Mouse (Mus musculus): ENCODE data around the gene Abl2. TPM values are rescaled to one million over a fixed set of nuclear protein-coding genes. Genes with fewer than 3 reads are reported as not detected.

Gene Abl2
- polyA plus RNA-seq, 1 experiment from 2014 or later: 8.1 TPM

DNA sequence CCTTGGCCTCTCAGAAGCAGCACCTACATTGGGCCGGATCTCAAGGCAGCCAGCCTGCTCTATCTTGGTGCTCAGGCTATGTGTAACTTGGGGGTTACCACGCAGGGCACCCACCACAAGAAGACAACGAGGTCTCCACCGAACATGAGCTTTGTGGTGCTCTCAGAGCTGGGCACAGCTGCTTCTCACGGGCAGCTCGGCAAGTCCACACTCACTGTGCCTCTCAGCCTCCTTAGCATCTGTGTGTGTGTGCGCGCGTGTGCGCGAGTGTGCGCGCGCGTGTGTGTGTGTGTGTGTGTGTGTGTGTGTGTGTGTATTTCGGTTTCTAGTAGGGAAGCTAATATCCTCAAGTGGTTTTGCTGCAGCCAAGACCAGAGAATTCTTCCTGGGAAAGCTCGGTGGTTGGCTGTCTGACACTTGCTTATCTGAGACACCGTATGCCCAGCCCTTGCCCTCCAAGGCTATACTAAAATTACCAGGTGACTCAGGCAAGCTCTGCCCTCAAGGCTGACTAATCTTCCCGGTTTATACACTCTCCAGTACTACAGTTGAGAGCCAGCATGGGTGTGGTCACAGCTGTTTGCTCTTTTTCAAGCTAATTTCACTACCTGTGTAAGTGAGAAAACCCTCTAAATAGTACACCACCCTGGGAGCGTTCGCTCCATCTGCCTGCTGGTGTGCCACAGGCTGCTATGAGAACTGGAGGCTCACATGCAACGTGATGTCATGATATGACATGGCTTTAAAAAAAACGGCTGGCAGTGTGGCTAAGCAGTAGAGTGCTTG is 108.7 kb downstream of the Abl2 start:
- Histone ChIP-seq H3K4me3 (ENCODE audit: low read length) (no peak overlapping the region), H3K9me3 (ENCODE audit: control insufficient read depth, low read length) (no peaks in the 10 kb centered on the region), H3K4me1 (ENCODE audit: control insufficient read depth, insufficient read depth, low read length) (no peaks in the 10 kb centered on the region), H3K9ac (ENCODE audit: low read depth, low read length) (no peak overlapping the region), H3K36me3 (ENCODE audit: control insufficient read depth, insufficient read depth, low read length) (no peaks in the 10 kb centered on the region), H3K27ac (ENCODE audit: low read depth, low read length) (no peak overlapping the region), H3K4me2 (replicated peaks; ENCODE audit: low read depth, low read length) (no peak overlapping the region), H3K27me3 (ENCODE audit: control insufficient read depth, insufficient read depth, low read length) (no peaks in the 10 kb centered on the region)
- no peak for ATAC-seq (ENCODE audit: low FRiP score, low TSS enrichment)
- WGBS: 88% methylated on average over 23 of the region's 23 CpGs

DNA sequence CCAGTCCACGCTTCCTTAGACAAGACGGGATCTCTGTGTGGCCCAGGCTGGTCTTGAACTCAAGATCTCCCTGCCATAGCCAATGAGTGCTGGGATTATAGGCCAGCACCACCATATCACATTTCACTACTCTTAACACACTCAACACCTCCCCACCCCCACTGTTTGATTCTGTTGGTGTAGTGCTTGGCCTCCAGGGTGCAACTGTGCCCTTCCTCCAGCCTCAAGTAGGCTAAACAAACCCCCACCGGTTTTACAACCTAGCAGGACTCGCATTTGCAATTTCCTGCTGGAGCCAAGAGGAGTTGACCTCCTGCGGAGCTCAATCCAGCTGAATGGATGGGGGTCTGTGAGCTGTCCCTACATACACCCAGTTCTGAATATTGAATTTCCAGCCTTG is 110.0 kb downstream of the Abl2 start:
- H3K36me3 ChIP-seq (ENCODE audit: control insufficient read depth, insufficient read depth, low read length): no peaks in the 10 kb centered on the region
- ATAC-seq (ENCODE audit: low FRiP score, low TSS enrichment): no peak
- WGBS: 21% methylated on average over 5 of the region's 5 CpGs
- H3K27ac ChIP-seq (ENCODE audit: low read depth, low read length): no peak overlapping the region
- no peak overlapping the region for H3K9ac ChIP-seq (ENCODE audit: low read depth, low read length)
- H3K4me1 ChIP-seq (ENCODE audit: control insufficient read depth, insufficient read depth, low read length): no peaks in the 10 kb centered on the region; the same call in 1 of the 2 replicates
- H3K9me3 ChIP-seq (ENCODE audit: control insufficient read depth, low read length): no peaks in the 10 kb centered on the region
- H3K4me2 ChIP-seq (replicated peaks; ENCODE audit: low read depth, low read length): no peak overlapping the region
- no peaks in the 10 kb centered on the region for H3K27me3 ChIP-seq (ENCODE audit: control insufficient read depth, insufficient read depth, low read length)
- no peak overlapping the region for H3K4me3 ChIP-seq (ENCODE audit: low read length)

DNA sequence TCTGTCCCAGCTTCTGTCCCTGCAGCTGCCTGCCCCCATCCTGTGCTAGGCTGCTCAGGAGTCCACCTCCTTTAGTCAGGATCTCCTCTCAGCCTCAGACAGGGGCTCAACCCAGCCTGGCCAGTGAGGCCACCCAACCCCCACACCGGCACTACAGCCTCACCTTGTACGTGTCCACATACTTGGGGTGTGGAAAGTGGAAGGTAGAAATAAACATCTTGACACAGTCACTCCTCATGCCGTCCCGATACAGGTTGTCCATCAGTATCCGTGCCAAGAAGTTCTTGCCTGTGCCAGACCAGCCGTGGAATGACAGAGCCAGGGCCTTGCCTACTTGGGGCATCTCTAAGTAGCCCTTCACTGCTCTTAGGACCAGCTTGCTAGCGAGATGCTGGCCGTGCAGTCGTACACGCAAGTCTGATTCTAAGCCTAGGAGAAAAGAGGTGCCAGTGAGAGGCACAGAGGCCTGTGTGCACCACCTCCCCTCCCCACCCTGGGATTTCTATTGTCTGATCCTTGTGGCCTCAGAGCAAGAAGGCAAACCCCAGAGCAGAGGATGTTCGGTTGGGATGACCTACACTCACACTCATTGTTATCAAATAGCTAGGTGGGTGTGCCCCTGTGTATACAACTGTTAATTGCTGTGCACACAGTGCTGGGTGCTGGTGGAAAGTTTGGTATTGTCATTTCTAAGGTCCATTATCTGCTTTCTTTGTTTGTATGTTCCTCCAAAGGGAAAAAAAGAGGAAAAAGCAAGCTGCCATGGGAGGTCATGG is 110.8 kb downstream of the Abl2 start:
- Histone ChIP-seq H3K4me1 (ENCODE audit: control insufficient read depth, insufficient read depth, low read length) (peaks cover 6% of the 10 kb centered on the region), H3K4me2 (replicated peaks; ENCODE audit: low read depth, low read length) (no peak overlapping the region), H3K9ac (ENCODE audit: low read depth, low read length) (no peak overlapping the region), H3K9me3 (ENCODE audit: control insufficient read depth, low read length) (no peaks in the 10 kb centered on the region), H3K36me3 (ENCODE audit: control insufficient read depth, insufficient read depth, low read length) (no peaks in the 10 kb centered on the region), H3K4me3 (ENCODE audit: low read length) (no peak overlapping the region), H3K27me3 (ENCODE audit: control insufficient read depth, insufficient read depth, low read length) (no peaks in the 10 kb centered on the region), H3K27ac (ENCODE audit: low read depth, low read length) (no peak overlapping the region)
- WGBS: 52% methylated on average over 11 of the region's 11 CpGs
- no peak for ATAC-seq (ENCODE audit: low FRiP score, low TSS enrichment)

DNA sequence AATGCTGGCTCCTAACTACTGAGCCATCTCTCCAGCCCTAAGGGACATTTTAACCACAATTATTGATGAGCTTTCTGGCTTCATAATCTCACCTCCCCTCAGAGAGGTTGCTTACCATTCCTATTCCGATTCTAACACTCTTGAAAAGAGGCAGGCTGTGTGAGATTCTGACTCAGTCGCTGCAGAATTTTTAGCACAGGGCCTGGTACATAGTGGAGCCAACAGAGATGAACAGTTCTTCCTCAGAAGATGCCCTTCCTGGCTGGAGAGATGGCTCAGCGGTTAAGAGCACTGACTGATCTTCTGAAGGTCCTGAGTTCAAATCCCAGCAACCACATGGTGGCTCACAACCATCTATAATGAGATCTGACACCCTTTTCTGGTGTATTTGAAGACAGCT is 113.3 kb downstream of the Abl2 start:
- WGBS: 91% methylated on average over 3 of the region's 3 CpGs
- Histone ChIP-seq H3K4me3 (ENCODE audit: low read length) (no peak overlapping the region), H3K36me3 (ENCODE audit: control insufficient read depth, insufficient read depth, low read length) (no peaks in the 10 kb centered on the region), H3K9ac (ENCODE audit: low read depth, low read length) (no peak overlapping the region), H3K27me3 (ENCODE audit: control insufficient read depth, insufficient read depth, low read length) (no peaks in the 10 kb centered on the region), H3K9me3 (ENCODE audit: control insufficient read depth, low read length) (no peaks in the 10 kb centered on the region), H3K27ac (ENCODE audit: low read depth, low read length) (no peak overlapping the region), H3K4me1 (ENCODE audit: control insufficient read depth, insufficient read depth, low read length) (peaks cover 9% of the 10 kb centered on the region), H3K4me2 (replicated peaks; ENCODE audit: low read depth, low read length) (no peak overlapping the region)
- no peak for ATAC-seq (ENCODE audit: low FRiP score, low TSS enrichment)

DNA sequence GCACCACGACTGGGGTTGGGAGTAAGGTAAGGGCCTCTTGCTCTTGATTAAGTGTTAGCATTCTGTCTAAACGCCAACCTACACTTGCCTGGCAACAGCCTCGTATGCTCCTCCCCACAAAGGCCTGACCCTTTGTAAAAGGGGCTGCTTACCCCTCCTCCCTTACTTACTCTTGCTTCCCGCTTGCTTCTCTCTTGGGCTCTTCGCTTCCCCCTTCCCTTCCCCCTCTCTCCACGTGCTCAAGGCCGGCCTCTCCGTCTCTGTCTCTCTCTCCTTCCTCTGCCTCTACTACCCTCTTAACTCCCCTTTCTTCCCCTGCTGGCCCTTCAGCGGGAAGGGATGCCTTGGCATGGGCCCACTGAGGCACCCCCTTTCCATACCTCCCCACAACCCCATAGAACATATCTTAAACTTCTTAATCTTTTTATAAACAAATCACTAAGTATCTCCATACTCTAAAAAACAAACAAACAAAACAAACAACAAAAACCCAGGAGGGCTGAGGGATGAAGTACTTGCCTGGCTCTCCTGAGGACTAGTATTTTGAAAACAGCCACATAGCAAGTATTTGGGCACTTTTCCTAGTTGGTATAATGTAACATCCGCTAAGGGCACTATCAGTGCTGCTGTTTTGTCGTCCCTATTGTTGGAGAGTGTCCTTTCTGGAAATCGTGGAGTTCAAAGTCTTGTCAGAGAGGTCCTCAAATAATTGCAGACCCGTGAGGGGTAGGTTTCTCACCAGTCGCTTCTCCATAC is 114.3 kb downstream of the Abl2 start:
- H3K27ac ChIP-seq (ENCODE audit: low read depth, low read length): no peak overlapping the region
- H3K4me1 ChIP-seq (ENCODE audit: control insufficient read depth, insufficient read depth, low read length): peaks cover 9% of the 10 kb centered on the region
- 11% methylated on average over 14 of the region's 14 CpGs for WGBS
- H3K36me3 ChIP-seq (ENCODE audit: control insufficient read depth, insufficient read depth, low read length): no peaks in the 10 kb centered on the region
- no peaks in the 10 kb centered on the region for H3K27me3 ChIP-seq (ENCODE audit: control insufficient read depth, insufficient read depth, low read length)
- peak overlapping the region; percentile 98 for H3K4me2 ChIP-seq (replicated peaks; ENCODE audit: low read depth, low read length)
- H3K9me3 ChIP-seq (ENCODE audit: control insufficient read depth, low read length): no peaks in the 10 kb centered on the region
- 0 out of 2 replicates have a peak, but pooled peaks have one; percentile 29 for ATAC-seq (ENCODE audit: low FRiP score, low TSS enrichment)
- peak overlapping the region; percentile 60 for H3K4me3 ChIP-seq (ENCODE audit: low read length)
- H3K9ac ChIP-seq (ENCODE audit: low read depth, low read length): peak overlapping the region; percentile 64; the same call in 1 of the 2 replicates

DNA sequence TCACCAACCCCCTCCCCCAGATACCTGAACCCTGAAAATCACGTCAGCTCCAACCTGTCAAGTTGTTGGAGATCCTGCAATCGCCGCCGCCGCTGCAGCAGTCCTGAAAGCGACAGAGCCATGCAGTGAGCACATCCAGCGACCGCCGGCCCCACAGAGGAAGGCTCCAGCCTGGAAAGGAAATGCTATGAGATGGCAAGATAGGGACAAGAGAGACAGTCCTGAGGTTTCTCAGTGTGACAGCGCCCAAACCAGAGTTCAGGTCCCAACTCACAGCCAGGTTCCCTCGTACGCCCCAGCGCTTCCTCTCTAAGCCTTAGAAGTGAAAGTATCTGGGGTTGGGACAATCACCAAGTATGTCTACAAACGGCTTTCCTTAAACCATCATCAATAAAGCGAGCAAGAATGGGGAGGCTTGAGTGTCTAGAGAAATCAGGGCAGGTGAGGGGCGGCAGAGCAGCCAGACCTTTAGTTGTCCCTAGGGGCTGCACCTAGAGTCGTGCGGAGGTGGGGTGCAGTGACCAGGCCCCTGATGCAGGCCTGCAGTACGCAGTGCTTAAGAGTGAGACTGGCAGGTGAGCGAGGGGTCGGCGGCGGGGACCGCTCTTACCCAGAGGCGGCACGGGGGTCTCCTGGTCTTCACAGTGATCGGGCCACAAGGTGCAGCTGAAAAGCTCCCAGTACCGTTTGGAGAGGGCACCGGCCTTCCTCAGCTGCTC is 115.0 kb downstream of the Abl2 start:
- peak; percentile 43; the same call in 1 of the 2 replicates for ATAC-seq (ENCODE audit: low FRiP score, low TSS enrichment)
- peaks cover 9% of the 10 kb centered on the region for H3K4me1 ChIP-seq (ENCODE audit: control insufficient read depth, insufficient read depth, low read length)
- peak overlapping the region; percentile 60 for H3K4me3 ChIP-seq (ENCODE audit: low read length)
- no peaks in the 10 kb centered on the region; the same call in 1 of the 2 replicates for H3K36me3 ChIP-seq (ENCODE audit: control insufficient read depth, insufficient read depth, low read length)
- H3K4me2 ChIP-seq (replicated peaks; ENCODE audit: low read depth, low read length): peak overlapping the region; percentile 98
- H3K27me3 ChIP-seq (ENCODE audit: control insufficient read depth, insufficient read depth, low read length): no peaks in the 10 kb centered on the region
- no peak overlapping the region for H3K27ac ChIP-seq (ENCODE audit: low read depth, low read length)
- WGBS: 0% methylated on average over 29 of the region's 29 CpGs
- peak overlapping the region; percentile 64 for H3K9ac ChIP-seq (ENCODE audit: low read depth, low read length)
- H3K9me3 ChIP-seq (ENCODE audit: control insufficient read depth, low read length): no peaks in the 10 kb centered on the region

DNA sequence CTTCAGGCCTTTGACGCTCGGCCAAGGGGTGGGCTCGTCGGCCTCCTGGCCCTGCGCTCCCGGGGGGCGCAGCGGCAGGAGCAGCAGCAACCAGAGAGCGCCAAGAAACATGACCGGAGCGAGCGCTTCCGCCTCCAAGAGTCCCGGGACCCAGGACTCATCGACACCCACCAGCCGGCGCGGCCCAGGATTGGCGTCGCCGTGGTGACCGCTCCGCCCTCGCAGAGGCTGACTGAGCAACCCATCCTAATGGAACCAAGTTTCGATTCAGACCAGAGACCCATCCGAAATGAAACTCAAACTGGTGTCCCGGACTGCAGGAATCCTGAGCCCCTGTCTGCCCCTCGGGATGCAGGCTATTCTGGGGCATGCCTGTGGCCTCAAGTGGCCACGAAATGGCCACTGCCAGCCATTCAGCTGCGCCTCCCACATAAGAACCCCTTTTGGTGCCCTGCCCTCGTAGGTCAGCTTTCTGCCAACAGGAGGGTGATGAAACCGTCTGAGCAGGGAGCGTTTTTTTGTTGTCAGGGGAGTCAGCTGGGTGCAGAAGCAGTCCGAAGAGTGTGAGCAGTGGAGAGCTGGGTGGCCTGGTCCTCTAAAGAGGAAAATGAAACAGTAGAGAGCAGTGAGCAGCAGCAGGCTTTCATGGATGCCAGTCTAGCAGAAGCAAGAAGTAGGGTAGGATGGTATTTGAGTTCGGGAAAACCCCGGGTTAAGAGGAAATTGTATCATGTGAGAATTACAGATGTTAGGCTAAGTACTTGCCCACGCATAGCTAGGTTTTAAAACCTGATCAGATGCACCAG is 115.8 kb downstream of the Abl2 start, which contains the start of gene Tor3a:
Gene Tor3a, minus strand, starts transcription at position 162 of the 806 bp plus-strand sequence.
- WGBS: 7% methylated on average over 37 of the region's 37 CpGs
- H3K4me3 ChIP-seq (ENCODE audit: low read length): peak within 1 kb of the TSS; percentile 60
- peaks cover under 1% of the 10 kb centered on the region; the same call in 1 of the 2 replicates for H3K36me3 ChIP-seq (ENCODE audit: control insufficient read depth, insufficient read depth, low read length)
- H3K27ac ChIP-seq (ENCODE audit: low read depth, low read length): no peak within 1 kb of the TSS
- peak; percentile 91 for ATAC-seq (ENCODE audit: low FRiP score, low TSS enrichment)
- H3K9ac ChIP-seq (ENCODE audit: low read depth, low read length): peak within 1 kb of the TSS; percentile 64
- H3K4me2 ChIP-seq (replicated peaks; ENCODE audit: low read depth, low read length): peak within 1 kb of the TSS; percentile 98
- peaks cover 9% of the 10 kb centered on the region for H3K4me1 ChIP-seq (ENCODE audit: control insufficient read depth, insufficient read depth, low read length)
- H3K9me3 ChIP-seq (ENCODE audit: control insufficient read depth, low read length): no peaks in the 10 kb centered on the region
- H3K27me3 ChIP-seq (ENCODE audit: control insufficient read depth, insufficient read depth, low read length): no peaks in the 10 kb centered on the region

DNA sequence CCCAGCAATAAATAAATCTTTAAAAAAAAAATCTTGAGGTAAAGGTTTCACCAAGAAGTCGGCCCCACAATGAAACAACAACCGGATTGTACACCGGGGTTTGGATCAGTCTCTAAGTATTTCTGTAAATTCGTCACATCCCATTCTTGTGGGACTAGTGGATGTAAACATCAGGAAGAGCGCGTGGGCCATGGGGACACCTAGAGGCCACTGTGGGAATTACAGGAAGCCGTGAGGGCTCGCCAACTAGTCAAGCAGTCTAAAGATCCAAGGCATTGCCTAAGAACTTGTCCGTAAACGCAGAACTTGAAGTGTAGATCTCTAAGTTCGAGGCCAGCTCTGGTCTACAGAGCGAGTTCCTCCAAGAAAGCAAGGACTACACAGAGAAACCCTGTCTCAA is 117.6 kb downstream of the Abl2 start:
- Histone ChIP-seq H3K27me3 (ENCODE audit: control insufficient read depth, insufficient read depth, low read length) (no peaks in the 10 kb centered on the region), H3K4me3 (ENCODE audit: low read length) (no peak overlapping the region), H3K9me3 (ENCODE audit: control insufficient read depth, low read length) (no peaks in the 10 kb centered on the region), H3K4me1 (ENCODE audit: control insufficient read depth, insufficient read depth, low read length) (peaks cover 9% of the 10 kb centered on the region), H3K27ac (ENCODE audit: low read depth, low read length) (no peak overlapping the region), H3K9ac (ENCODE audit: low read depth, low read length) (no peak overlapping the region), H3K4me2 (replicated peaks; ENCODE audit: low read depth, low read length) (no peak overlapping the region), H3K36me3 (ENCODE audit: control insufficient read depth, insufficient read depth, low read length) (peaks cover 18% of the 10 kb centered on the region; the same call in 1 of the 2 replicates)
- ATAC-seq (ENCODE audit: low FRiP score, low TSS enrichment): no peak
- WGBS: 47% methylated on average over 12 of the region's 12 CpGs
